Mouse (Mus musculus): Measurements from ENCODE around the gene Fam172a.

The Fam172a gene

GRCm38 (mm10) chr13:78198391-78198870 is 496.6 kb downstream of the Fam172a start:
- DNase-seq (ENCODE audit: low spot score in 2 of 2): no peak

GRCm38 (mm10) chr13:78198871-78199641 is 497.2 kb downstream of the Fam172a start:
- peak in 1 of 2 experiments; percentile 33 for DNase-seq (ENCODE audit: low spot score in 2 of 2)

- no peak for DNase-seq (ENCODE audit: low spot score in 2 of 2)
These were observed 497.9 kb downstream of the Fam172a start, which contains the start of gene Nr2f1 for GRCm38 (mm10) chr13:78199642-78200160. TSS of gene Nr2f1 (minus strand) at chr13:78199757.

- peak in 1 of 2 experiments; percentile 55 for DNase-seq (ENCODE audit: low spot score in 2 of 2)
These were observed 498.6 kb downstream of the Fam172a start for GRCm38 (mm10) chr13:78200407-78200806.

GRCm38 (mm10) chr13:78200991-78201870 is 499.4 kb downstream of the Fam172a start:
- peak; percentile 76 to 94 for DNase-seq (ENCODE audit: low spot score in 2 of 2)

GRCm38 (mm10) chr13:78201871-78202565 is 500.2 kb downstream of the Fam172a start:
- peak in 1 of 2 experiments; percentile 12 for DNase-seq (ENCODE audit: low spot score in 2 of 2)

GRCm38 (mm10) chr13:78202574-78203347 is 500.9 kb downstream of the Fam172a start:
- peak in 1 of 2 experiments; percentile 66 for DNase-seq (ENCODE audit: low spot score in 2 of 2)

- DNase-seq (ENCODE audit: low spot score in 2 of 2): peak in 1 of 2 experiments; percentile 74
These were observed 501.7 kb downstream of the Fam172a start for GRCm38 (mm10) chr13:78203348-78204061.

GRCm38 (mm10) chr13:78205426-78205825 is 503.6 kb downstream of the Fam172a start:
- DNase-seq (ENCODE audit: low spot score in 2 of 2): no peak

- peak in 1 of 2 experiments; percentile 14 for DNase-seq (ENCODE audit: low spot score in 2 of 2)
These were observed 505.1 kb downstream of the Fam172a start for GRCm38 (mm10) chr13:78206891-78207430.

- DNase-seq (ENCODE audit: low spot score in 2 of 2): peak in 1 of 2 experiments; percentile 37
These were observed 506.2 kb downstream of the Fam172a start for GRCm38 (mm10) chr13:78207796-78208645.

GRCm38 (mm10) chr13:78208689-78209410 is 507.0 kb downstream of the Fam172a start:
- DNase-seq (ENCODE audit: low spot score in 2 of 2): peak in 1 of 2 experiments; percentile 11

- DNase-seq (ENCODE audit: low spot score in 2 of 2): peak in 1 of 2 experiments; percentile 44
These were observed 507.8 kb downstream of the Fam172a start for GRCm38 (mm10) chr13:78209611-78210028.

- peak in 1 of 2 experiments; percentile 55 for DNase-seq (ENCODE audit: low spot score in 2 of 2)
These were observed 508.4 kb downstream of the Fam172a start for GRCm38 (mm10) chr13:78210029-78210747.

- DNase-seq (ENCODE audit: low spot score in 2 of 2): peak in 1 of 2 experiments; percentile 26
These were observed 508.9 kb downstream of the Fam172a start for GRCm38 (mm10) chr13:78210748-78211089.

- DNase-seq (ENCODE audit: low spot score in 2 of 2): peak in 1 of 2 experiments; percentile 11
These were observed 509.6 kb downstream of the Fam172a start for GRCm38 (mm10) chr13:78211231-78212010.
